ENCODE assay signal across 33 mouse cellular contexts in the genomic region with DNA sequence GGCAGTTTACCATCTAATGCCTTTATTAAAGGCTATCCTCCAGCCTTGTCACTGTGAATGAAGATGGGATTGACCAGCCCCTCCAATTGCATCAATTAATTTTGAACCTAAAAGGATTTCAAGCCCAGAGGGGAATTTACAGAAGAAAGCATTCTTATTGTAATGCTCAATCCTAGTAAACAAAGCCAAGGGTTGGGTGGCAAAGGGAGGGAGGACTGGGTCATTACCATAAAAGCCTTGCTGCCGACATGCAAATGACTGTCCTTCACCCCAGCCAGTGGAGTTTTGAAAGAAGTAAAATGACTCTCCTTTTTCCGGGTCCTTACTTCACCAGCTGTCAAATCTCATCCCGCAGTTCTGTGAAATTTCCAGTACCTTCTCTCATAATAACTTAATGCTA. TPM values are rescaled to one million over a fixed set of nuclear protein-coding genes. Genes with fewer than 3 reads are reported as not detected.
DNase-seq lines count a peak whose midpoint lies in the region; ATAC-seq and TF ChIP-seq lines count a peak whose summit lies in the region.
"Had no signal": no experiment of that assay in that cellular context is flagged by ENCODE, and none has a peak within 500 bp of the region (broad histone marks: within the 10 kb centered on the region; RNA-seq: fewer than 3 reads in every experiment).

No protein-coding gene starts in this region.

- no peaks in the 10 kb centered on the region for H3K27me3 ChIP-seq in CH12.LX (replicated peaks)
- no peaks in the 10 kb centered on the region for H3K27me3 ChIP-seq in ES-Bruce4 (ENCODE audit: control insufficient read depth, insufficient read depth, low read length, poor library complexity, severe bottlenecking)
- peaks cover 7% of the 10 kb centered on the region for H3K27me3 ChIP-seq in liver, embryonic 11.5 days (replicated peaks; ENCODE audit: control insufficient read depth, insufficient read depth, low read length)
- H3K27me3 ChIP-seq: intestine, embryonic 15.5 days; Patski had no signal

- H3K4me2 ChIP-seq in CH12.LX (ENCODE audit: insufficient read depth, low read depth, poor library complexity, severe bottlenecking), result no peak overlapping the region
- H3K4me2 ChIP-seq in liver, embryonic 11.5 days, result no peak overlapping the region
- H3K4me2 ChIP-seq: forebrain, embryonic 13.5 days; heart, embryonic 11.5 days; hindbrain, embryonic 13.5 days; intestine, embryonic 15.5 days had no signal

- H3K4me1 ChIP-seq in CH12.LX (ENCODE audit: control insufficient read depth in 1 of 2, insufficient read depth in 2 of 2), result no peaks in the 10 kb centered on the region
- H3K4me1 ChIP-seq in ES-Bruce4 (ENCODE audit: control insufficient read depth, insufficient read depth, low read length), result peaks cover 6% of the 10 kb centered on the region
- H3K4me1 ChIP-seq in liver, embryonic 11.5 days (replicated peaks; ENCODE audit: control insufficient read depth, insufficient read depth, low read length), result no peaks in the 10 kb centered on the region
- H3K4me1 ChIP-seq: forebrain, embryonic 10.5 days; forebrain, embryonic 13.5 days; hindbrain, embryonic 10.5 days; hindbrain, embryonic 13.5 days; intestine, embryonic 15.5 days had no signal

- no peaks in the 10 kb centered on the region for H3K79me2 ChIP-seq in CH12.LX (replicated peaks; ENCODE audit: control insufficient read depth, extremely low read depth, insufficient read depth, poor library complexity, severe bottlenecking)

- intact Hi-C loops in heart, postnatal 10 days (cut with DNase I), result no loop called here

- TF ChIP-seq CTCF in CH12.LX (conservative IDR thresholded peaks at IDR 0.05 in 1 of 2, IDR thresholded peaks at IDR 0.05 in 1 of 2; ENCODE audit: low read depth in 2 of 2, low read length in 2 of 2) (no peak), ES-Bruce4 (IDR thresholded peaks at IDR 0.05; ENCODE audit: low read depth, low read length) (no peak)

- 0 out of 2 replicates have a peak, but pooled peaks have one; percentile 24 for TF ChIP-seq EP300 in CH12.LX (IDR thresholded peaks at IDR 0.05; ENCODE audit: low read length)
- peak; percentile 99 for TF ChIP-seq EP300 in ES-Bruce4 (IDR thresholded peaks at IDR 0.05; ENCODE audit: insufficient read depth, low read depth, low read length)

- no peak for DNase-seq in CH12.LX (ENCODE audit: extremely low read depth)
- peak; percentile 18 for DNase-seq in Muller cell, postnatal 12 days (ENCODE audit: inconsistent ontology term)
- DNase-seq in heart, postnatal 10 days, result no peak
- DNase-seq in liver, embryonic 11.5 days (ENCODE audit: low spot score), result no peak
- no peak for DNase-seq in kidney, postnatal 14 days
- DNase-seq: adrenal gland, postnatal 10 days; B cell, adult 2 months; cerebellum, adult 11 months; cerebellum, adult 9-10 months; cerebellum, postnatal 14 days; gastrocnemius, postnatal 10 days; gastrocnemius, postnatal 36 days; heart, postnatal 36 days; kidney, adult 11 months; kidney, adult 9 months had no signal

- no peak for ATAC-seq in liver, embryonic 11.5 days (replicated peaks; ENCODE audit: low FRiP score)
- ATAC-seq: activated CD4-positive, CD25-positive, alpha-beta regulatory T cell, adult 4 months; forebrain, embryonic 13.5 days; forebrain, embryonic 16.5 days; hindbrain, embryonic 16.5 days; intestine, embryonic 15.5 days; Patski had no signal

- WGBS in liver, embryonic 11.5 days, result 47% methylated on average over 3 of the region's 3 CpGs

- H3K9ac ChIP-seq in CH12.LX (ENCODE audit: insufficient read depth, low read depth) (no peak overlapping the region), ES-Bruce4 (ENCODE audit: low read depth, poor library complexity, severe bottlenecking) (peak overlapping the region; percentile 70)
- no peak overlapping the region for H3K9ac ChIP-seq in liver, embryonic 11.5 days (ENCODE audit: low read depth, low read length)
- H3K9ac ChIP-seq: forebrain, embryonic 13.5 days; hindbrain, embryonic 13.5 days; intestine, embryonic 15.5 days had no signal

- TF ChIP-seq RAD21 in CH12.LX (IDR thresholded peaks at IDR 0.05; ENCODE audit: low read depth, low read length), result no peak

- H3K27ac ChIP-seq in CH12.LX (ENCODE audit: insufficient read depth, low read depth) (no peak overlapping the region), ES-Bruce4 (ENCODE audit: insufficient read depth, low read length) (peak overlapping the region; percentile 100)
- no peak overlapping the region for H3K27ac ChIP-seq in liver, embryonic 11.5 days (ENCODE audit: low read depth, low read length)
- H3K27ac ChIP-seq: forebrain, embryonic 10.5 days; forebrain, embryonic 13.5 days; hindbrain, embryonic 10.5 days; hindbrain, embryonic 13.5 days; intestine, embryonic 15.5 days had no signal

- dilution Hi-C loops in CH12.LX (cut with MboI; ENCODE audit: extremely low pct_ligation_motif_present, extremely low pct_unique_long_range_greater_than_20kb, low sequenced_read_pairs), result no loop called here

- TF ChIP-seq POLR2A in CH12.LX (IDR thresholded peaks at IDR 0.05; ENCODE audit: low read depth, low read length), result no peak
- TF ChIP-seq POLR2A in ES-Bruce4 (IDR thresholded peaks at IDR 0.05; ENCODE audit: insufficient read depth, low read length), result no peak

- in situ Hi-C loops in CH12.LX (cut with MboI; ENCODE audit: low pct_ligation_motif_present, low pct_unique_long_range_greater_than_20kb, low sequenced_read_pairs), result no loop called here

- H3K9me3 ChIP-seq in CH12.LX (replicated peaks; ENCODE audit: low read length), result no peaks in the 10 kb centered on the region
- peaks cover 2% of the 10 kb centered on the region; the same call in 1 of the 2 replicates for H3K9me3 ChIP-seq in ES-Bruce4 (replicated peaks; ENCODE audit: control insufficient read depth, insufficient read depth, low read length, poor library complexity, severe bottlenecking)
- H3K9me3 ChIP-seq in liver, embryonic 11.5 days (ENCODE audit: control insufficient read depth, low read length), result no peaks in the 10 kb centered on the region
- H3K9me3 ChIP-seq: forebrain, embryonic 10.5 days; forebrain, embryonic 13.5 days; hindbrain, embryonic 10.5 days; hindbrain, embryonic 13.5 days; intestine, embryonic 15.5 days had no signal

- no peaks in the 10 kb centered on the region for H3K36me3 ChIP-seq in CH12.LX (replicated peaks in 1 of 2; ENCODE audit: control insufficient read depth in 1 of 2, insufficient read depth in 1 of 2, low read length in 1 of 2)
- peaks cover 9% of the 10 kb centered on the region for H3K36me3 ChIP-seq in ES-Bruce4 (ENCODE audit: control insufficient read depth, insufficient read depth, low read length, poor library complexity, severe bottlenecking)
- no peaks in the 10 kb centered on the region for H3K36me3 ChIP-seq in liver, embryonic 11.5 days (ENCODE audit: control insufficient read depth, insufficient read depth, low read length)
- H3K36me3 ChIP-seq: forebrain, embryonic 10.5 days; hindbrain, embryonic 10.5 days; hindbrain, embryonic 13.5 days; intestine, embryonic 15.5 days had no signal

- H3K4me3 ChIP-seq in CH12.LX (replicated peaks in 1 of 3; ENCODE audit: low read depth in 2 of 3, low read length in 2 of 3, poor library complexity in 1 of 3) (no peak overlapping the region), ES-Bruce4 (ENCODE audit: low read depth, low read length) (peak overlapping the region; percentile 63)
- H3K4me3 ChIP-seq in liver, embryonic 11.5 days (ENCODE audit: low read depth, low read length), result no peak overlapping the region
- H3K4me3 ChIP-seq: forebrain, embryonic 10.5 days; forebrain, embryonic 13.5 days; hindbrain, embryonic 10.5 days; hindbrain, embryonic 13.5 days; intestine, embryonic 15.5 days had no signal

TF ChIP-seq in CH12.LX, 34 proteins besides CTCF, POLR2A, EP300 and RAD21:
- TF ChIP-seq ELF1 (IDR thresholded peaks at IDR 0.05; ENCODE audit: low read depth, low read length), result no peak
- TF ChIP-seq USF2 (conservative IDR thresholded peaks at IDR 0.05; ENCODE audit: low read depth, low read length), result no peak
- no peak for TF ChIP-seq CHD2 (IDR thresholded peaks at IDR 0.05; ENCODE audit: low read length)
- TF ChIP-seq TCF12 (IDR thresholded peaks at IDR 0.05; ENCODE audit: low read depth, low read length), result no peak
- TF ChIP-seq E2F4 (IDR thresholded peaks at IDR 0.05; ENCODE audit: insufficient replicate concordance, low read depth, low read length), result no peak
- no peak for TF ChIP-seq HCFC1 (IDR thresholded peaks at IDR 0.05; ENCODE audit: low read depth, low read length)
- no peak for TF ChIP-seq MAFK (IDR thresholded peaks at IDR 0.05; ENCODE audit: insufficient replicate concordance, low read length)
- TF ChIP-seq NELFE (IDR thresholded peaks at IDR 0.05; ENCODE audit: low read depth, low read length), result no peak
- TF ChIP-seq PAX5 (IDR thresholded peaks at IDR 0.05; ENCODE audit: low read length), result no peak
- no peak for TF ChIP-seq JUN (IDR thresholded peaks at IDR 0.05; ENCODE audit: insufficient read depth, low read depth, low read length)
- TF ChIP-seq TBP (conservative IDR thresholded peaks at IDR 0.05; ENCODE audit: low read depth, low read length), result no peak
- TF ChIP-seq GABPA (IDR thresholded peaks at IDR 0.05; ENCODE audit: insufficient replicate concordance, low read depth, low read length), result no peak
- no peak for TF ChIP-seq ZMIZ1 (IDR thresholded peaks at IDR 0.05; ENCODE audit: low read depth, low read length)
- TF ChIP-seq MXI1 (IDR thresholded peaks at IDR 0.05; ENCODE audit: low read depth, low read length), result no peak
- no peak for TF ChIP-seq MAZ (IDR thresholded peaks at IDR 0.05; ENCODE audit: low read depth, low read length)
- TF ChIP-seq KAT2A (IDR thresholded peaks at IDR 0.05; ENCODE audit: insufficient replicate concordance, low read length), result no peak
- TF ChIP-seq MAX (IDR thresholded peaks at IDR 0.05; ENCODE audit: low read length), result no peak
- TF ChIP-seq ZKSCAN1 (IDR thresholded peaks at IDR 0.05; ENCODE audit: borderline replicate concordance, low read depth, low read length), result no peak

RNA-seq across cellular contexts. Expression of a gene that starts 36.0 kb away (rescaled TPM):
- total RNA-seq in CH12.LX (2012; rRNA removed) (not detected in 2 replicates), CH12.LX (2014; rRNA removed) (not detected in 2 replicates)
- polyA plus RNA-seq in CH12.LX (2012; ENCODE audit: insufficient read length, low read depth) (not detected in 2 replicates), ES-Bruce4 (2011; ENCODE audit: insufficient read depth, insufficient read length, low read depth, missing spikeins) (0.20 TPM in 1 of 2 replicates, not detected in the other)
- total RNA-seq in heart, postnatal 10 days (2021), result under 1 TPM; 0.07 to 0.10 TPM
- 0.06 and 0.07 TPM in 2 replicates for polyA plus RNA-seq in liver, embryonic 11.5 days (2014; fragmentation: Nextera tagmentation; extraction: Ambion mirVana)
- total RNA-seq: gastrocnemius, adult 18-20 months; gastrocnemius, postnatal 36 days; heart, postnatal 36 days had no signal
- polyA plus RNA-seq: embryonic facial prominence, embryonic 11.5 days; forebrain, embryonic 10.5 days; forebrain, embryonic 13.5 days; forebrain, embryonic 16.5 days; heart, embryonic 11.5 days; heart, embryonic 14.5 days; hindbrain, embryonic 10.5 days; intestine, embryonic 15.5 days; Patski had no signal

RNA-seq across cellular contexts. Expression of a gene that starts 44.6 kb away (rescaled TPM):
- total RNA-seq in CH12.LX (2012; rRNA removed), result 0.04 and 0.08 TPM in 2 replicates
- not detected in 2 replicates for total RNA-seq in CH12.LX (2014; rRNA removed)
- polyA plus RNA-seq in CH12.LX (2012; ENCODE audit: insufficient read length, low read depth), result not detected in 2 replicates
- 64.8 and 68.3 TPM in 2 replicates for polyA plus RNA-seq in ES-Bruce4 (2011; ENCODE audit: insufficient read depth, insufficient read length, low read depth, missing spikeins)
- total RNA-seq in heart, postnatal 10 days (2021), result not detected
- 0.13 TPM in 1 of 2 replicates, not detected in the other for polyA plus RNA-seq in liver, embryonic 11.5 days (2014; fragmentation: Nextera tagmentation; extraction: Ambion mirVana)
- total RNA-seq: adrenal gland, postnatal 10 days; adrenal gland, postnatal 4 days; gastrocnemius, adult 18-20 months; gastrocnemius, postnatal 10 days; gastrocnemius, postnatal 36 days; granulocyte monocyte progenitor cell, adult 5-6 weeks; heart, adult 8-10 months; heart, postnatal 36 days had no signal
- polyA plus RNA-seq: activated CD4-positive, CD25-positive, alpha-beta regulatory T cell, adult 4 months; forebrain, embryonic 13.5 days; forebrain, embryonic 16.5 days; heart, embryonic 11.5 days; heart, embryonic 14.5 days; heart, postnatal 0 days; hindbrain, embryonic 13.5 days; hindbrain, embryonic 16.5 days; intestine, embryonic 15.5 days had no signal

Comparison
In these comparisons a context has a peak if more than half of its experiments do, and no peak if none do; other contexts are left out.
1. RNA of a gene that starts 44.6 kb away (polyA plus RNA-seq): 64.8 to 68.3 TPM in ES-Bruce4; not detected in CH12.LX and 0.13 TPM in liver, embryonic 11.5 days; every median in the first group is over 10 times any median in the second.